Mouse (Mus musculus) layer of hippocampus, adult 11-12 months (tissue): Measurements from ENCODE around the gene Bclaf3.

Experiments
- DNase-seq: peaks from one replicate; pipeline ENCODE4 v3.0.0; 2022; ENCODE audit warnings: low spot score

Gene Bclaf3

DNA sequence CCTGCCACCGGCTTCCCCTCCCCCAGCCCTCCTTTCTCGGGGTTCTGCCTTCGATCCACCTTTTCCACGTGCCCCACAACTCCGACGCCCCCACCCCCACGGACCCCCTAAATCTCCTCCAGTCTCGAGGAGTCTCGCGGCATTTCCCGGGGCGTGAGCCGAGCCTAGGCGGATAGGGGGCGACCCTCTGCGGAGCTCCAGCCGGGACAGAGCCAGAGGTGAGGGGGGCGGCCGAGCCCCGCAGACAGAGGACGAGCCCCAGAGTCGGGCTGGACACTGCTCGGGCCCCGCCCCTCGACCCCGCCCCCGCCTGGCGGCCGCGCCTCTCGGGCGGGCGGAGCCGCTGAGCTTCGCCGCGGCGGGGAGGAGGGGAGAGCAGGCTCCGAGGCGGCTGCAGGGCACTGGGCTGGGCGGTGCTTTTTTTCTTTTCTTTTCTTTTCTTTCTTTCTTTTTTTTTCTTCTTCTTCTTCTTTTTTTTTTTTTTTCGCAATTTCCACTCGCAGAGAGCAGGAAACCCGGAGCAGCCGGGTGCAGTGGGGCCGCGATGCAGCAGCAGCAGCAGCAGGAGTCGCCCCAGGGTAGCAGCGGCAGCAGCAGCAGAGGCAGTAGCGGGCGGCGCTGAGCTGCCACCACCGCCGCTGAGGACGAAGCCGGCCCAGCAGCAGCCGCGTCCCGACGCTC lies 100.6 kb downstream of the Bclaf3 start, which contains the start of gene Sh3kbp1:
Sh3kbp1 (plus strand) TSS at position 366 of the 681 bp plus-strand sequence.
- peak; percentile 43 for DNase-seq

DNA sequence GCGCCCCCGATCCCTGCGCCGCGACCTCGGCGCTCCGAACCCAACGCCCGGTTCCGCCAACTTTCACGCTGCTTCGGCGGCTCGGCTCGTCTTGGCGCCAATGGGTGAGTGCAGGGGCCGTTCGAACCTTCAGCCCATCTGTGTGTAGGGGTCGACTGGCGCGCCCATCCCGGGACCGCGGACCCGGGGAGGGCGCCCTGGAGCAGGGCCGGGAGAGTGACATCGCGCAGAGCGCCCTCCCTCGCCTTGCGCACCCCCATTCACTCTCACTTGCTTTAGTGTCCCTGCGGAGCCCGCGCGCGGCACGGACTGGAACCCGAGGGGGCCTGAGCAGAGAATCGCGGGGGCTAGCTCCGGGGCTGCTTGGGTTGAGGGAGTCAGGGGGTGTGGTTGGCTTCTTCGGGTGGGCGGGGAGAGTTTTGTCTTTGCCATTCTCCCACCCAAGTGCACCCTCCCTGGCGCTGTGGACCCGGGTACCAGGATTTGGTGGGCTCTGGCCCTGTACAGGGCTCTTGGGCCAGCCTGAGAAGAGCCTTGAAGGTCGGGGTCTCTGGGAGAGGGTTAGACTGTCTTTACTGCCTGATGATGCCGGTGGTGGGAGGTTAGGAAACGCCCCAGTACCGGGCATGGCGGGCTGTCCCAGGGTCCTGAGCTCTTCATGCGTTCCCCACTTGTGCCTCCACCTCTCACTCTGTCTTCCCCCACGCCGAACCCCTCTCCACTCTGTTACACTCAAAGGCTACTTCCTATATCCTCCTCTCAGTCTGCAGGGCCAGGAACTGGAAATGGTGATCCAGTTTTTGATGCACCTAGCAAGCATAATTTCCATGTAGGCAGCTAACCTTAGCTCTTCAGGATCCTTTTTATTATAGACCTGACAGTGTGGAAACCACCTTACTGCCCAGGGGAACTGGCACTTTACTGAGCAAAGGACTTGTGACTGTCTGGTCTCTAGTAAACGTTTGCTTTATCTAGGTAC lies 101.4 kb downstream of the Bclaf3 start:
- DNase-seq = peak; percentile 10

DNA sequence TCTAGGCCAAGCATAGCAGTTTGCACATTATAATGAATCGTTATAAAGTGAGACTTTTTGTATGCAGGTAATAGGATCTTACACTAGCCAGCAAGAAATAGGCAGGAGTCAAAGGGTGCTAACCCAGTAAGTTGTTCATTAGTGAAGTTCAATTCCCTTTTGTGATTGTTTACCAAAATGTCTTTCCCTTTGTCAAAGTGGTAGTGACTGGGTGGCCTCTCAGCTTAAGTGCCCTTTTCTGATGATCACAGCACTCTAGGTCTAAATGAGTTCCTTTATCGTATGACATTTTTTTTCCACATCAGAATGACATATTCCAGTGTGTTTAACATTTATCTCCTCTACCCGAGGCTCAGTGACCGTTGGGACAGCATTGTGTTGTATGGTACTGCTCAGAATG lies 102.1 kb downstream of the Bclaf3 start:
- no peak for DNase-seq

DNA sequence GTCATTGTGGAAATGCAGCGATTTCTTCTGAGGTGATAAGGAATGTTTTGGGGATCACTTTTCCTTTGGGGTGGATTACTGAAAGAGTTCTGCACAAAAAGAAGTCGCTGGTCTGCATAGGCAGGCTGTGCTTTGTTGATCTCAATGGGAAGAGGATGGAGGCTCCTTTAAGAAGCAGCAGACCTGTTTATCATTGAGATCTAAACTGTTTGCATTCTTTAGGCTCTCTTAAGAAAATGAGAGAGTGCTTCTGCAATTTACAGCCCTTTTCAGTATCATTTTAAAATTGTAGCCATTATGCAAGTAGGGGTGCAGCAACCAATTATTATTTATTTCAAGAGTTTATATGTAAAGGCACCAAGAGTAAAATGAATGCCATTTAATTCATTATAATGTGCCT lies 102.7 kb downstream of the Bclaf3 start:
- no peak for DNase-seq

DNA sequence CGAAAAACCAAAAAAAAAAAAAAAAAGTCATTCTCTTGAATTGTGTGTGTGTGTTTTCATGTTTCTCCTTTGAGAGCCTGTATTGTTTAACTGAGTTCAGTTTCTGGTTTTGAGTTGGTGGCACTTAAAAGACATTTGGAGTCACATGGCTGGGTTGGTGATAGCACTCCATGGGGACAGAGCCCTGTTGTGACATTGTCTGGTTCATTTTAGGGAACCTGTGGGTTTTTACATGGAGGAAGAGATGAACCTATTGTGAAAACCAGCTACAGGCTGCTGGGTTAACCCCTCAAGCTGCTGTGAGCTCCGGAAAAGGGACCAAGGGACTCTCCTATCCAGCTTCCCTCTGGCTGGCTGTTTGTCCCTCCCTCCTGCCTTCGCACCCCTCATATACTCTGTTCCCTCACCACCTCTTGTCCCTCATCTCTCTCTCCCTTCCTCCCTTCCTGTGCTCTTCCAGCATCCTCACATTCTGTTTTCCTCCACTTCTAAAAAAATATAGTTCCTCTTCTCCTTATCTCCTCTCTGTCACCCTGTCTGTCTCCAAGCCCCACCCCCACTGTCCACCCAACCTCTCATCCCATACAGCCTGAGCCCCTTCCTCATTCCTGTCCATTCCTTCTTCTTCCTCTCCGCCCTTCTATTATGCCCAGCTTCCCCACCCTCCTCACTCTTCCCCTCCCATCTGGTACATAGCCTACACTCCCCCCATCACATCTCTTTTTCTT lies 112.2 kb downstream of the Bclaf3 start:
- DNase-seq = no peak

DNA sequence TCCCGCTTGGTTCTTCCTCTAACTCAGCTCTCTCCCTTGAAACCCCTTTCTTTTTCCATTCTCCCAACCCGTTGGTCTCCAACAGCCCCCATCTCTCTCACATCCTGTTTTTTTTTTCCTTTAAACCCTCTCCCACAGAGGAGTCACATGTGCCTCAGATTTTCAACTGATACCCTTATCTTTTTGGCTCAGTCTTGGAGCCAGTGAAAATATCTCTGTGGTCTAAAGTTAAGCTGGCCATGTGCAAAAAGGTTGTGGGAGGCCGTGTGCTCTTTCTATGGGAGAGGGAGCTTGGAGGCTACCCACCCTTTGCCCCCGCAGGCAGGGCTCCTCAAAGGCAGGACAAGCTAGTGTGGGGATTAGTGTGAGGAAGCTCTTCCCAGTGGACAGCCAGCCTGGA lies 113.5 kb downstream of the Bclaf3 start:
- no peak for DNase-seq
